Mouse (Mus musculus): Measurements from ENCODE around the gene Sall1. TPM values are rescaled to one million over a fixed set of nuclear protein-coding genes. Genes with fewer than 3 reads are reported as not detected.

The Sall1 gene
- polyA plus RNA-seq, 1 experiment from 2014 or later = 2.4 TPM

GRCm38 (mm10) chr8:89042118-89042460, 1.9 kb downstream of the Sall1 start:
- peak overlapping the region; percentile 60 for H3K9ac ChIP-seq (ENCODE audit: low read depth, low read length)
- WGBS = under 1% methylated on average over 35 of the region's 35 CpGs
- peaks cover 93% of the 10 kb centered on the region for H3K27me3 ChIP-seq (replicated peaks; ENCODE audit: control insufficient read depth, insufficient read depth, low read length)
- no peak for ATAC-seq (replicated peaks; ENCODE audit: low FRiP score)
- peak overlapping the region; percentile 69 for H3K4me2 ChIP-seq
- H3K9me3 ChIP-seq (ENCODE audit: control insufficient read depth, low read length) = no peaks in the 10 kb centered on the region
- no peaks in the 10 kb centered on the region for H3K36me3 ChIP-seq (ENCODE audit: control insufficient read depth, insufficient read depth, low read length)
- H3K4me3 ChIP-seq (ENCODE audit: low read depth, low read length) = peak overlapping the region; percentile 56
- 0 out of 2 replicates have a peak overlapping the region, but pooled peaks have one; percentile 54 for H3K27ac ChIP-seq (ENCODE audit: low read depth, low read length)
- DNase-seq (ENCODE audit: low spot score) = peak; percentile 56
- peaks cover 2% of the 10 kb centered on the region for H3K4me1 ChIP-seq (replicated peaks; ENCODE audit: control insufficient read depth, insufficient read depth, low read length)

GRCm38 (mm10) chr8:89041421-89042117, 2.4 kb downstream of the Sall1 start:
- Histone ChIP-seq H3K9ac (ENCODE audit: low read depth, low read length) (peak overlapping the region; percentile 60), H3K27ac (ENCODE audit: low read depth, low read length) (peak overlapping the region; percentile 54; the same call in 1 of the 2 replicates), H3K4me2 (peak overlapping the region; percentile 69), H3K27me3 (replicated peaks; ENCODE audit: control insufficient read depth, insufficient read depth, low read length) (peaks cover 87% of the 10 kb centered on the region), H3K36me3 (ENCODE audit: control insufficient read depth, insufficient read depth, low read length) (no peaks in the 10 kb centered on the region), H3K4me1 (replicated peaks; ENCODE audit: control insufficient read depth, insufficient read depth, low read length) (peaks cover 2% of the 10 kb centered on the region), H3K9me3 (ENCODE audit: control insufficient read depth, low read length) (no peaks in the 10 kb centered on the region), H3K4me3 (ENCODE audit: low read depth, low read length) (peak overlapping the region; percentile 56)
- WGBS = under 1% methylated on average over 55 of the region's 55 CpGs
- ATAC-seq (replicated peaks; ENCODE audit: low FRiP score) = no peak
- DNase-seq (ENCODE audit: low spot score) = peak; percentile 53

GRCm38 (mm10) chr8:89040751-89041420, 3.1 kb downstream of the Sall1 start:
- peaks cover 2% of the 10 kb centered on the region; the same call in 1 of the 2 replicates for H3K4me1 ChIP-seq (replicated peaks; ENCODE audit: control insufficient read depth, insufficient read depth, low read length)
- no peaks in the 10 kb centered on the region for H3K9me3 ChIP-seq (ENCODE audit: control insufficient read depth, low read length)
- DNase-seq (ENCODE audit: low spot score) = peak; percentile 62
- H3K27me3 ChIP-seq (replicated peaks; ENCODE audit: control insufficient read depth, insufficient read depth, low read length) = peaks cover 81% of the 10 kb centered on the region
- peak overlapping the region; percentile 54 for H3K27ac ChIP-seq (ENCODE audit: low read depth, low read length)
- peak overlapping the region; percentile 69 for H3K4me2 ChIP-seq
- peak overlapping the region; percentile 56 for H3K4me3 ChIP-seq (ENCODE audit: low read depth, low read length)
- no peak for ATAC-seq (replicated peaks; ENCODE audit: low FRiP score)
- no peaks in the 10 kb centered on the region for H3K36me3 ChIP-seq (ENCODE audit: control insufficient read depth, insufficient read depth, low read length)
- H3K9ac ChIP-seq (ENCODE audit: low read depth, low read length) = peak overlapping the region; percentile 60
- 3% methylated on average over 40 of the region's 40 CpGs for WGBS

- H3K27ac ChIP-seq (ENCODE audit: low read depth, low read length) = no peak overlapping the region
- WGBS = 33% methylated on average over 6 of the region's 6 CpGs
- no peak overlapping the region for H3K9ac ChIP-seq (ENCODE audit: low read depth, low read length)
These were observed 4.1 kb downstream of the Sall1 start for GRCm38 (mm10) chr8:89039890-89040289.

GRCm38 (mm10) chr8:89038920-89039319, 5.0 kb downstream of the Sall1 start:
- no peak overlapping the region for H3K27ac ChIP-seq (ENCODE audit: low read depth, low read length)
- DNase-seq (ENCODE audit: low spot score) (no peak), ATAC-seq (replicated peaks; ENCODE audit: low FRiP score) (no peak)
- no peak overlapping the region for H3K4me2 ChIP-seq
- H3K4me3 ChIP-seq (ENCODE audit: low read depth, low read length) = no peak overlapping the region
- H3K9me3 ChIP-seq (ENCODE audit: control insufficient read depth, low read length) = no peaks in the 10 kb centered on the region
- H3K9ac ChIP-seq (ENCODE audit: low read depth, low read length) = no peak overlapping the region
- no peaks in the 10 kb centered on the region for H3K36me3 ChIP-seq (ENCODE audit: control insufficient read depth, insufficient read depth, low read length)
- peaks cover 2% of the 10 kb centered on the region; the same call in 1 of the 2 replicates for H3K4me1 ChIP-seq (replicated peaks; ENCODE audit: control insufficient read depth, insufficient read depth, low read length)
- 67% methylated on average over 4 of the region's 4 CpGs for WGBS
- peaks cover 61% of the 10 kb centered on the region for H3K27me3 ChIP-seq (replicated peaks; ENCODE audit: control insufficient read depth, insufficient read depth, low read length)

More at GRCm38 (mm10) chr8:89039890-89040289, 4.1 kb downstream of the Sall1 start:
- no peaks in the 10 kb centered on the region for H3K9me3 ChIP-seq (ENCODE audit: control insufficient read depth, low read length)
- peaks cover 2% of the 10 kb centered on the region; the same call in 1 of the 2 replicates for H3K4me1 ChIP-seq (replicated peaks; ENCODE audit: control insufficient read depth, insufficient read depth, low read length)
- H3K36me3 ChIP-seq (ENCODE audit: control insufficient read depth, insufficient read depth, low read length) = no peaks in the 10 kb centered on the region
- H3K4me2 ChIP-seq = peak overlapping the region; percentile 17; the same call in 1 of the 2 replicates
- 0 out of 2 replicates have a peak overlapping the region, but pooled peaks have one; percentile 10 for H3K4me3 ChIP-seq (ENCODE audit: low read depth, low read length)
- H3K27me3 ChIP-seq (replicated peaks; ENCODE audit: control insufficient read depth, insufficient read depth, low read length) = peaks cover 71% of the 10 kb centered on the region
- ATAC-seq (replicated peaks; ENCODE audit: low FRiP score) (no peak), DNase-seq (ENCODE audit: low spot score) (no peak)

GRCm38 (mm10) chr8:89037536-89038236, 6.3 kb downstream of the Sall1 start:
- H3K36me3 ChIP-seq (ENCODE audit: control insufficient read depth, insufficient read depth, low read length) = no peaks in the 10 kb centered on the region
- no peak overlapping the region for H3K9ac ChIP-seq (ENCODE audit: low read depth, low read length)
- no peaks in the 10 kb centered on the region for H3K9me3 ChIP-seq (ENCODE audit: control insufficient read depth, low read length)
- peaks cover 2% of the 10 kb centered on the region; the same call in 1 of the 2 replicates for H3K4me1 ChIP-seq (replicated peaks; ENCODE audit: control insufficient read depth, insufficient read depth, low read length)
- no peak overlapping the region for H3K4me3 ChIP-seq (ENCODE audit: low read depth, low read length)
- no peak for ATAC-seq (replicated peaks; ENCODE audit: low FRiP score)
- no peak for DNase-seq (ENCODE audit: low spot score)
- 20% methylated on average over 9 of the region's 9 CpGs for WGBS
- no peak overlapping the region; the same call in 1 of the 2 replicates for H3K4me2 ChIP-seq
- H3K27me3 ChIP-seq (replicated peaks; ENCODE audit: control insufficient read depth, insufficient read depth, low read length) = peaks cover 49% of the 10 kb centered on the region
- no peak overlapping the region for H3K27ac ChIP-seq (ENCODE audit: low read depth, low read length)

- WGBS = 84% methylated on average over 13 of the region's 13 CpGs
- H3K4me2 ChIP-seq = no peak overlapping the region
- H3K4me3 ChIP-seq (ENCODE audit: low read depth, low read length) = no peak overlapping the region
These were observed 11.6 kb downstream of the Sall1 start for GRCm38 (mm10) chr8:89032412-89032811.

GRCm38 (mm10) chr8:89028156-89028555, 15.8 kb downstream of the Sall1 start:
- no peak for DNase-seq (ENCODE audit: low spot score)
- Histone ChIP-seq H3K4me2 (no peak overlapping the region), H3K36me3 (ENCODE audit: control insufficient read depth, insufficient read depth, low read length) (no peaks in the 10 kb centered on the region), H3K27ac (ENCODE audit: low read depth, low read length) (no peak overlapping the region), H3K9me3 (ENCODE audit: control insufficient read depth, low read length) (no peaks in the 10 kb centered on the region), H3K4me3 (ENCODE audit: low read depth, low read length) (no peak overlapping the region), H3K4me1 (replicated peaks; ENCODE audit: control insufficient read depth, insufficient read depth, low read length) (peaks cover 4% of the 10 kb centered on the region), H3K27me3 (replicated peaks; ENCODE audit: control insufficient read depth, insufficient read depth, low read length) (peaks cover 21% of the 10 kb centered on the region), H3K9ac (ENCODE audit: low read depth, low read length) (no peak overlapping the region)
- ATAC-seq (replicated peaks; ENCODE audit: low FRiP score) = no peak
- WGBS = 40% methylated on average over 12 of the region's 12 CpGs

More at GRCm38 (mm10) chr8:89032412-89032811, 11.6 kb downstream of the Sall1 start:
- H3K9ac ChIP-seq (ENCODE audit: low read depth, low read length) = no peak overlapping the region
- no peaks in the 10 kb centered on the region for H3K9me3 ChIP-seq (ENCODE audit: control insufficient read depth, low read length)
- peaks cover under 1% of the 10 kb centered on the region; the same call in 1 of the 2 replicates for H3K4me1 ChIP-seq (replicated peaks; ENCODE audit: control insufficient read depth, insufficient read depth, low read length)
- ATAC-seq (replicated peaks; ENCODE audit: low FRiP score) (no peak), DNase-seq (ENCODE audit: low spot score) (no peak)
- H3K36me3 ChIP-seq (ENCODE audit: control insufficient read depth, insufficient read depth, low read length) = no peaks in the 10 kb centered on the region
- H3K27me3 ChIP-seq (replicated peaks; ENCODE audit: control insufficient read depth, insufficient read depth, low read length) = peaks cover 7% of the 10 kb centered on the region
- H3K27ac ChIP-seq (ENCODE audit: low read depth, low read length) = no peak overlapping the region

All from liver, embryonic 11.5 days (tissue).